ENCODE assay signal across 7 mouse cellular contexts in genomic region chr1:36472106-36472440, GRCm38 (mm10). TPM values are rescaled to one million over a fixed set of nuclear protein-coding genes. Genes with fewer than 3 reads are reported as not detected.
DNase-seq lines count a peak whose midpoint lies in the region; ATAC-seq and TF ChIP-seq lines count a peak whose summit lies in the region.

No protein-coding gene starts in this region.

- H3K9ac ChIP-seq in lung, embryonic 14.5 days, result peak overlapping the region; percentile 65
- peak overlapping the region; percentile 74 for H3K9ac ChIP-seq in hindbrain, embryonic 12.5 days
- peak overlapping the region; percentile 65 for H3K9ac ChIP-seq in midbrain, embryonic 11.5 days (ENCODE audit: low read length)

- H3K4me2 ChIP-seq in lung, embryonic 14.5 days, result peak overlapping the region; percentile 89
- H3K4me2 ChIP-seq in hindbrain, embryonic 12.5 days (replicated peaks), result peak overlapping the region; percentile 74
- peak overlapping the region; percentile 77 for H3K4me2 ChIP-seq in midbrain, embryonic 11.5 days

- H3K4me1 ChIP-seq in lung, embryonic 14.5 days (ENCODE audit: insufficient read depth), result peaks cover 36% of the 10 kb centered on the region
- H3K4me1 ChIP-seq in embryonic facial prominence, embryonic 10.5 days, result peaks cover 70% of the 10 kb centered on the region
- peaks cover 48% of the 10 kb centered on the region for H3K4me1 ChIP-seq in hindbrain, embryonic 12.5 days
- H3K4me1 ChIP-seq in midbrain, embryonic 11.5 days (ENCODE audit: control insufficient read depth, insufficient read depth, low read length), result peaks cover 29% of the 10 kb centered on the region

- no peaks in the 10 kb centered on the region for H3K27me3 ChIP-seq in lung, embryonic 14.5 days (ENCODE audit: insufficient read depth, low read length)
- peaks cover 9% of the 10 kb centered on the region; the same call in 1 of the 2 replicates for H3K27me3 ChIP-seq in embryonic facial prominence, embryonic 10.5 days (replicated peaks; ENCODE audit: low read depth, poor library complexity, severe bottlenecking)
- 0 out of 2 replicates have a peak, but pooled peaks cover 5% of the 10 kb centered on the region for H3K27me3 ChIP-seq in hindbrain, embryonic 12.5 days
- no peaks in the 10 kb centered on the region for H3K27me3 ChIP-seq in midbrain, embryonic 11.5 days (ENCODE audit: control insufficient read depth, insufficient read depth, low read length)

- no peak for TF ChIP-seq CTCF in lung, embryonic 14.5 days (IDR thresholded peaks at IDR 0.05; ENCODE audit: low read depth)

- H3K27ac ChIP-seq in lung, embryonic 14.5 days (ENCODE audit: low read depth), result no peak overlapping the region
- peak overlapping the region; percentile 85 for H3K27ac ChIP-seq in embryonic facial prominence, embryonic 10.5 days (replicated peaks)
- 0 out of 2 replicates have a peak overlapping the region, but pooled peaks have one; percentile 70 for H3K27ac ChIP-seq in hindbrain, embryonic 12.5 days
- H3K27ac ChIP-seq in midbrain, embryonic 11.5 days (ENCODE audit: low read depth, low read length), result no peak overlapping the region

- peak overlapping the region; percentile 55 for H3K4me3 ChIP-seq in lung, embryonic 14.5 days (ENCODE audit: low read depth, low read length)
- H3K4me3 ChIP-seq in embryonic facial prominence, embryonic 10.5 days, result peak overlapping the region; percentile 76
- peak overlapping the region; percentile 66 for H3K4me3 ChIP-seq in hindbrain, embryonic 12.5 days
- peak overlapping the region; percentile 68 for H3K4me3 ChIP-seq in midbrain, embryonic 11.5 days (ENCODE audit: low read depth, low read length)

- no peaks in the 10 kb centered on the region for H3K36me3 ChIP-seq in lung, embryonic 14.5 days (ENCODE audit: insufficient read depth)
- H3K36me3 ChIP-seq in embryonic facial prominence, embryonic 10.5 days (replicated peaks), result no peaks in the 10 kb centered on the region
- no peaks in the 10 kb centered on the region for H3K36me3 ChIP-seq in hindbrain, embryonic 12.5 days
- H3K36me3 ChIP-seq in midbrain, embryonic 11.5 days (ENCODE audit: control insufficient read depth, insufficient read depth, low read length), result no peaks in the 10 kb centered on the region

- no peaks in the 10 kb centered on the region for H3K9me3 ChIP-seq in lung, embryonic 14.5 days (ENCODE audit: low read depth, low read length)
- no peaks in the 10 kb centered on the region for H3K9me3 ChIP-seq in embryonic facial prominence, embryonic 10.5 days
- H3K9me3 ChIP-seq in hindbrain, embryonic 12.5 days (replicated peaks), result no peaks in the 10 kb centered on the region
- H3K9me3 ChIP-seq in midbrain, embryonic 11.5 days (ENCODE audit: control insufficient read depth, low read length), result no peaks in the 10 kb centered on the region

- DNase-seq in lung, embryonic 14.5 days, result no peak
- no peak for DNase-seq in lung, adult 18-20 months
- DNase-seq in embryonic facial prominence, embryonic 10.5 days (ENCODE audit: low spot score), result no peak
- DNase-seq in midbrain, embryonic 11.5 days (ENCODE audit: low spot score, missing footprints), result no peak
- no peak for DNase-seq in adrenal gland, adult (ENCODE audit: inconsistent age in 2 of 2, low spot score in 1 of 2)
- no peak for DNase-seq in ovary, adult 18-20 months (ENCODE audit: low spot score)

- 9% methylated on average over 18 of the region's 18 CpGs for WGBS in lung, embryonic 14.5 days
- 17% methylated on average over 18 of the region's 18 CpGs for WGBS in embryonic facial prominence, embryonic 10.5 days
- 14% methylated on average over 18 of the region's 18 CpGs for WGBS in hindbrain, embryonic 12.5 days
- 18% methylated on average over 18 of the region's 18 CpGs for WGBS in midbrain, embryonic 11.5 days

- peak; percentile 25; the same call in 1 of the 2 replicates for ATAC-seq in lung, embryonic 14.5 days (ENCODE audit: insufficient read depth)
- ATAC-seq in hindbrain, embryonic 12.5 days (ENCODE audit: low FRiP score), result no peak; the same call in 1 of the 2 replicates
- ATAC-seq in midbrain, embryonic 11.5 days (ENCODE audit: low FRiP score), result peak; percentile 31

RNA-seq across cellular contexts. Expression of gene Cnnm4, which starts 0.7 kb away (rescaled TPM):
- polyA plus RNA-seq in lung, embryonic 14.5 days (2014; fragmentation: Nextera tagmentation; extraction: Ambion mirVana), result 10.9 and 11.0 TPM in 2 replicates
- polyA plus RNA-seq in embryonic facial prominence, embryonic 10.5 days (2016; fragmentation: Nextera tagmentation; extraction: Ambion mirVana), result 16.2 and 16.4 TPM in 2 replicates
- polyA plus RNA-seq in hindbrain, embryonic 12.5 days (2016; fragmentation: Nextera tagmentation; extraction: Ambion mirVana), result 11.3 and 11.5 TPM in 2 replicates
- polyA plus RNA-seq in midbrain, embryonic 11.5 days (2014; fragmentation: Nextera tagmentation; extraction: Ambion mirVana), result 9.6 and 11.6 TPM in 2 replicates

RNA-seq across cellular contexts. Expression of gene Lman2l, which starts 27.0 kb away (rescaled TPM):
- 27.4 and 29.7 TPM in 2 replicates for polyA plus RNA-seq in lung, embryonic 14.5 days (2014; fragmentation: Nextera tagmentation; extraction: Ambion mirVana)
- polyA plus RNA-seq in embryonic facial prominence, embryonic 10.5 days (2016; fragmentation: Nextera tagmentation; extraction: Ambion mirVana), result 58.4 and 62.9 TPM in 2 replicates
- polyA plus RNA-seq in hindbrain, embryonic 12.5 days (2016; fragmentation: Nextera tagmentation; extraction: Ambion mirVana), result 74.3 and 76.7 TPM in 2 replicates
- 35.6 and 35.7 TPM in 2 replicates for polyA plus RNA-seq in midbrain, embryonic 11.5 days (2014; fragmentation: Nextera tagmentation; extraction: Ambion mirVana)

RNA-seq across cellular contexts. Expression of gene Cnnm3, which starts 39.6 kb away (rescaled TPM):
- 5.4 and 5.9 TPM in 2 replicates for polyA plus RNA-seq in lung, embryonic 14.5 days (2014; fragmentation: Nextera tagmentation; extraction: Ambion mirVana)
- 3.5 and 3.6 TPM in 2 replicates for polyA plus RNA-seq in embryonic facial prominence, embryonic 10.5 days (2016; fragmentation: Nextera tagmentation; extraction: Ambion mirVana)
- 4.5 and 4.6 TPM in 2 replicates for polyA plus RNA-seq in hindbrain, embryonic 12.5 days (2016; fragmentation: Nextera tagmentation; extraction: Ambion mirVana)
- polyA plus RNA-seq in midbrain, embryonic 11.5 days (2014; fragmentation: Nextera tagmentation; extraction: Ambion mirVana), result 3.7 and 4.3 TPM in 2 replicates

Comparison
In these comparisons a context has a peak if more than half of its experiments do, and no peak if none do; other contexts are left out.
1. H3K27ac ChIP-seq: peak in embryonic facial prominence, embryonic 10.5 days (single experiment) and hindbrain, embryonic 12.5 days (single experiment); none in lung, embryonic 14.5 days (single experiment) and midbrain, embryonic 11.5 days (single experiment).
2. Peak in every context shown above with its lines, with median percentiles within 50 percentile points of each other: H3K4me2 ChIP-seq, H3K4me3 ChIP-seq and H3K9ac ChIP-seq.